Mouse (Mus musculus) kidney, postnatal 25 days (tissue): ENCODE data around the gene 4921504E06Rik.

ENCODE experiments used
- DNase-seq, 2 experiments: peaks; one replicate each; pipeline ENCODE4 v3.0.0; 2021; ENCODE audit warnings: mixed read lengths in 2 of 2

Gene 4921504E06Rik

DNA sequence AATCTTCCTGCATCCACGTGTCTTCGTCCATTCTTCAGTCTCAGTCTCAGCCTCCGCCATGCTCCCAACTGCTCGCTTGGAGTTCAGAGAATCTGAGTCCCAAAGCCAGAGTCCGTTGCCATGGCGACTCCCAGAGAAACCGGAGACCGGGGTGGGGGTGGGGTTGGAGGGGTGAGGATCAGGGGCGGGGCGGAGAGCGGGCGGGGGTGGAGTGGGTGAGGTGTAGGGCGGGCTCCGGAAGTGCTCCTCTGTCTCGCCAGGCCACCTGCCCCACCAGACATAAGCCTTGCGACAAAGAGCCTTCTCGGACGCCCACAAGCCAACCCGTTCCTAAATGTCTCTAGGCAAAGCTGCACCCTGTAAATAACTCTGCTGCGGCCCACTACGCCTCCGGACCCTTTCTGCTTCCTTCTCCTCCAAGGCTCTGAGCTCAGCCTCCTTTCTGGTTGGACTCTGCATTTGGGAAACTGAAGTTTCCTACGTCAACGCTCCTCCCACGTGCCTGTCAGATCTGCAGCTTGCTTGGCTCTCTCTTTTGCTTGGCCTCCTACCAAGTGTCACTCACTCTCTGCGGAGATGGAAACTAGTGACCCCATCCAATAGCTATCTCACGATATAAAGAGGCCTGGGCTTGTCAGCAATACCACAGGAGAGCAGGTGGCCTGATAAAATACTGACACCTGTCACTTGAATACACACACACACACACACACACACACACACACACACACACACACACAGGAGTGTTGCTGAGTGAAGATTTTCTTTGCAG is at the start of gene 4921504E06Rik:
TSS of gene 4921504E06Rik (minus strand) at position 94 of the 772 bp plus-strand sequence.
- DNase-seq, result peak; percentile 93 to 94

DNA sequence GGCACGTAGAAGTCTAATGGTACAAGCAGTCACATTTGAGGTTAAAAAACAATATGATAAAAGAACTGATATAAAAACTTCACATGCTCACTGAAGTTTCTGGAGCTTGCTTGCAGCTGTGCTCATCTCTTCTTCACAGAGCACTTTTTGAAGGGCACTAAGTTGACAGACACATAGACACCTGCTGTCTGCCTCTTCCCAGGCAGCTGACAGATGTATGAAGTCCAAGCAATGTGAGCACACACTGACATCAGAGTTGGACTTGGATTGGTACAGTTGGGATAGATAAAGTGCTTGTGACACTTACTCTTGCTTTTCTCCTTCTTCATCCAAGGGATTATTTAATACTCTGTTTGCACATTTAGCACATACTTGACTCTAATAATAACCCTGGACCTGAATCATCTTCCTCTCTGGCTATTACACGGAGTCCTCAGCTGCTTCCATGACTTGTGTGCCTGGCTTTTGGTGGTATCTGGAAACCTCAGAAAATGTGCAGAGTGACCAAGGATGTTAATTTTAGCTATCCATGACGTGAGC is 47.7 kb upstream of the 4921504E06Rik start:
- DNase-seq, result no peak

DNA sequence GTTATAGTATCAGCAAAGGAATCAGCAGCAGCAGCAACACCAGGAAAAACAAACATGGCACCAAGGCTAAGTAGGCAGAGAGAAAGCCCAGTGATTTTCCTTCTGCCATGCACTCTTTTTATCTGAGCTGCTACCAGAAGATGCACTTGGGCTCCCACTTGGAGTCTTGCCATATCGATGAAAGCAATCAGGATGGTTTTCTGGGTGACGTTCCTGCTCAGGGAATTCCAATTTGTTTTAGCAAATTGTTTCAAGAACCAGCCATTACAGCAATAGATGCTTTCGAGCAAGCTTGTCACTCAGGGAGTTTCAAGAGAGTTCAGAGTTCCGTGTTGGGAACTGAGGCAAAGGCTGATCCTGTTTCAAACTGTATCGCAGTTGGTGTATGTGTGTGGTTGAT is 47.1 kb upstream of the 4921504E06Rik start:
- DNase-seq, result no peak

DNA sequence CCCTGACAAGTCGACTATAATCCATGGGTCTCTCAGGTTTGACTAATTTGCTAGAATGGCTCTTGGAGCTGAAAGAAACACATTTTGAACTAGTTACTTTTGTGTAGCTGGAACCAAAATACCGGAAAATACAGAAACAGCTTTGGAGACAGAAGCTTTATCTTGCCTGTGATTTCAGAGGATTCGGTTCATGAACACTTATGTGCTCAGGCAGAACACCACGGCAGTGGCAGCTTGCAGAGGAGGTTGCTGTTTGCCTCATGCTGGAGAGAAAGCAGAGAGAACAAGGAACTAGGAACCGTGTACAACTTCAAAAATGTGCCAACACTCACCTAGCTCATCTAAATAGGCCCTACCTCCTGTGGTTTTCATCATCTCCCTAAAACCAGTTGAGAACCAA is 46.1 kb upstream of the 4921504E06Rik start:
- DNase-seq, result no peak

DNA sequence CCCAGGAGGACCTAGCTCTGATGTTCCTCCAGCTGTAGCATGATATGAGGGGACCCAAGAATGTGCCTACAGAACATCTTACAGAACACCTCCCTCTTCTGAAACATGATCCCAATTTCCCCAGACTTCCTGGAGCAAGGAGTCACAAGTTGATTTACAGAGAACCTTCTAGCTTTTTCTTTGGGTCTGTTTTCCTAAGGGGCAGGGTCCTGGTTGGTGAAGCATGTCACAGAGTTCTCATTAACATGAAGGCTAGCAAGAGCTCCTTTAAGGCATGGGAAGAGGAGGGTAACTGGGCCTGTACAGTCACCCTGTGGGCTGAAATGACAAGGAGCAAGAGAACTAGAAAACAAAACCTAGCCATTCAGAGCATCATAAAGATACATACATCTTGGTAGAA is 43.3 kb upstream of the 4921504E06Rik start:
- peak in 1 of 2 experiments; percentile 3 for DNase-seq

DNA sequence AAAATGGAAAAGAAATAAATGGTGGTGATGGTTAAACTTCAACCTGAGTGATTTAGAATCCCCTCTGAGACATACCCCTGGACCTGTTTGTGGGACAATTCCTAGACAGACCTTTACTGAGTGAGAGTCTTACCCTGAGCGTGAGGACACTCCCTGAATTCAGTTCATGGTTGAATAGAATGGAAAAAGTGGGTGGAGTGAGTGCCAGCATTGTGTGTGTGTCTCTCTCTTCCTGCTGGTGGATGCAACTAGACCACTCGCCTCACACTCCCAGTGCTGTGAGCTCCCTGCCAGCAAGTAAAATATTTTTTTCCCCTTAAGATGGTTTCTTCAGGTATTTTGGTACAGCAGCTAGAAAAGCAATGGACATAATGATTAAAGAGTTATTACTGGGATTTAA is 42.7 kb upstream of the 4921504E06Rik start:
- no peak for DNase-seq

DNA sequence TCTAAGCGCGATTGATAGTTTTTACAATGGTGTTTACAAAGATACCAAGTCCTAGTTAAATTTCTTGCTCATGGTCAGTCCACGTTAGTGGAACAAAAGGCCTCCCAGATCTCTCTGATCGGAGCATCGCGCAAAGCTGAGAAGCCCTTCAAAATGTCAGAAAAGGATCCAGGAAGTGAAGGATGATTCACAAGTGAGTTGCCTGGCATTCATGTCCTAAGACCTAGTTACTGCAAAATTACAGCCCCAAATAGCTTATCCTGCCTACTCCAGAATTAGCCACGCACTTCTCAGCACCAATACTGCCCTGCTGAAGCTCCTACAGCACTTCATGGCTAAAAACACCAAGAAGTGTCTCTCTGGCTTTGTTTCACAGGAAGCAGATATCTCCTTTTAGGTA is 41.1 kb upstream of the 4921504E06Rik start:
- no peak for DNase-seq

DNA sequence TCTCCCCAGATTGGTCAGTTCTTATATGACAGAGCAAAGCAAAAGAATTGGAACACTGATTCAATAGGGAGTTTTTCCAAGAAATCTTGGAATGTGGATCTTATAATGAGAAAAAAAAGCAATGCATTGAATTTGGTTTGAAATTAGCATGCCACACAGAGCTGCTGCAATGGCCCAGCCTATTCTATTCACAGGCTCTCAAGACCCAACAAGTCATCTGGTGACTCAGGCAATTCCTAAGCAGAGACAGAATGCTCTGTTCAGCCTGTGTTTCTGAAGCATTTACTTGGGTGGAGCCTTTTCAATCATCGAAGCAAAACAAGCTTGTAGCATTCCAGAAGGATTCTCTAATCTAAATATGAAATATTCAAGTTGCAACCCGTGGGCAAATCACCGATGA is 26.1 kb upstream of the 4921504E06Rik start:
- no peak for DNase-seq

DNA sequence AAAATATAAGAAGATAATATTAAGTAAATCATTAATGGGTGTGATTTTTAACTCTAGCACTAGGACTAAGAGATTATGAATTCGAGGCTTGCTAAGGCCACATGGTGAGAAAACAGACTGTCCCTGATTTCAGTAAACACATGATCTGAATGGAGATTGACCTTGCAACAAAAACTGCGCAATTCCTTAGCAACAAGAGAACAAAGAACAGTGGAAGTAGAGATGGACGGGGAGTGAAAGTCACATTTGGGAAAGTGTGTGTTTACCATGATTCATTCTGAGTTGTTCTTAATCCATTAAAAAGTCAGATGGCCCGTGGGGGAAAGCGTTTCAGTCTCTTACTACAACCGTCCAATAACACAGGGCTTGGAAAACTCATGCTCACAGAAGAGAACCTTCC is 25.5 kb upstream of the 4921504E06Rik start:
- DNase-seq, result no peak

DNA sequence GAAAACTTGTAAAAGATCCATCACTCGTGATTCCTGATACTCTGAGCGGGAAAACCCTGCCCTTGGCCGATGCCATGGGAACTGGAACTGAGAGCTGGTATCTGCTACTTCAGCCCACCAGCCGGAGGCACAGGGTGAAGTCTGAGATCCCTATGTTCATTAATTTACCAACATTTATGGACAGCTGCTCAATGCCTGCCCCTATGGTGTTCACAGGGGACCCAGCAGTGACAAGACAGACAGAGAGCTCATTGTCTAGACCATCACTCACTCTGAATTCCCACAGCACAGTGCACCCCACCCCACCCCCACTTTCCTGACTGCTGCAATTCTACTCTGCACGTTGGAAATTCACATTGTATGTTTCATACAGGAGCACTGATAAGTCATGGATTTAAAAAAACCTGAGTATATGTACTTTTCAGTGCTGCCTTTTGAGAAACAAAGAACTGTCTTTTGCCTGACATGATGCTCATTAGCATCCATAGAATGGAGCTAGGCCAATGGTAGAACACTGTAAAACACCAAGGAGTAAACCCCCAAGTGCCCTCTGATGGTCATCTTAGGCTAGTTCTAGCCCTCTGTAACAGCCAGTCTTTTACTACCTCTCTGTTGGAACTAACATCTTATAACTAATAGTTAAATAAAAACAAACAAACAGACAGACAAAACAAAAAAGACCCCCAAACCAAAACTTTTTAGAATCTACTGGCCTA is 8.6 kb upstream of the 4921504E06Rik start:
- no peak for DNase-seq

DNA sequence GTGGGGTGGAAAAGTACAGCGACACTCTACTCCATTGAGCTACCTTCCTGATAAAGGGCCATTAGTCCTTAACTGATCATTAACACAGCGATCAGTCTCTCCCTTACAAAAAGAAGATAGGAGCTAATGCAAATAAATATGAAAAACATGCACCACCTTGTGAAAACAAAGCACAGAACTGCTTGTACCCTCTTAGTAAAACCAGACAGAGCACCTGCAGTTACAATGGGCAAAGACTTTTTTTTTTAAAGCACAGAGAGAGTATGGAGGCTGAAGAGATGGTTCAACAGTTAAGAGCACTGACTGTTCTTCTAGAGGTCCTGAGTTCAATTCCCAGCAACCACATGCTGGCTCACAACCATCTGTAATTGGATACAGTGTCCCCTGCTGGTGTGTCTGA is 6.9 kb upstream of the 4921504E06Rik start:
- DNase-seq, result no peak

DNA sequence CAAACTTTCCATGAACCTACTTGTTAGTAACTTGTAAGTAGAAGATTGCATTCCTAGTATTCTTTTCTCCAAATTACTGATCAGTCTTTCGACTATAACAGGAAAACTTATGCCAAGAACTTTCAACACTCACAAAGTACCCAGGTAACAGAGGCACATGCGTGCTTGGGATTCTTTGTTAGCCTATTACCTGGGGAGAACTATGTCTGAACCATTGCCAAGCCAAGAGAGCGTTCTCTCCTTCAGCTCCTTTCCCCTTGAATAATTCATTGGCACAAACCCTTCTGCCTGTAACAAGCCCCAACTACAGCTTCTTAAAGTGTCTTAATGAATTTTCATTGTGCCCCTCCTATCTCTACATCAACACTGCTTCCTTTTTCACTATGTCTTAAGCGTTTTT is 6.4 kb upstream of the 4921504E06Rik start:
- peak; percentile 35 to 54 for DNase-seq

DNA sequence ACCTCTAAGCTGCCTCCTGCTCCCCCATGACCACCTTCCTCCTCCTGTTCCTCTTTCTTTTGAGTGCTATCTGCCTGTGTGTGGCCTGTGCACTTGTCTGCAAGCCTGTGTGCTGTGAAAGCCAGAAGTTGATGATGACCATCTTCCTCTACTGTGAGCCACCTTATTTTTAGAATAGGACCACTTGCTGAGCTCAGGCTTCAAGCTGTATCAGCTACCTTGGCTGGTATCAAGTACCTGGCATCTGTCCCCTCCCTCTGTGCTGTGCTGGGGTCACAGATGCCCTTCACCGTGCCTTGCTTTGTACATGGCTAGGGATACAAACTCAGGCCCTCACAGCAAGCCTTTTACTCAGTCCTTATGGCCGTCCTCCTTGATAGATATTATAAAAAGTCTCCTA is 2.3 kb downstream of the 4921504E06Rik start:
- DNase-seq, result no peak

DNA sequence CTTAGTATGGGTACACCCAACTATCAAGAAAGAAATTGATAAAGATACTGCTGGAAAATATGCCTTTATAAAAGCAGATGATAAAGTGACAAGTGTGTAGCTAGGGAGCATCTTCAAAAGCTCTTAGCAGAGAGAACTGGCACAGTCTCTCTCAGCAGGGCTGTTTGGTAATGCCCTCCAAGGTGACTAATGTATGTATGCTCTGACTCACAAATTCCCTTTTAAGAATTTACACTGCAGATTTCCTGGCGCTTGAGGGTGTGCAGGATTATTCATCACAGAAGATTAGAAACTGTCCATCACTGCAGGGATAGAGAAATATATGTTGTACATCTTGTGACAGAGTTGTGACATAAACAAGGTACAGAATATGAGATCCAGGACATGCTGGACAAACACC is 12.8 kb downstream of the 4921504E06Rik start:
- no peak for DNase-seq

DNA sequence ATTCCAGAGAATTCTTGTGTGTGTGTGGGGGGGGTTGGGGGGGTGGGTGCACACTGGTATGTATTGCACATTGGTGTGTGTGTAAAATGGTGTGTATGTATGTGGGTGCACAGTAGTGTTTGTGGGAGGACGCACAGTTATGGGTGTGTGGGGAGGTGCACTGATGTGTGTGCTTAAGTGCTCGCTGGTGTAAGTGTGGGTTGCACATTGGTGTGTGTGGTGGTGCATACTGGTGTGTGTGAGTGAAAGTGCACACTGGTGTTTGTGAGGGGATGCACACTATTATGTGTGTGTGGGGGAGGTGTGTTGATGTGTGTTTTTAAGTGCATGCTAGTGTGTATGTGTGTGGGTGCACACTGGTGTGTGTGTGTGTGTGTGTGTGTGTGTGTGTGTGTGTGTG is 24.3 kb downstream of the 4921504E06Rik start:
- DNase-seq, result no peak

DNA sequence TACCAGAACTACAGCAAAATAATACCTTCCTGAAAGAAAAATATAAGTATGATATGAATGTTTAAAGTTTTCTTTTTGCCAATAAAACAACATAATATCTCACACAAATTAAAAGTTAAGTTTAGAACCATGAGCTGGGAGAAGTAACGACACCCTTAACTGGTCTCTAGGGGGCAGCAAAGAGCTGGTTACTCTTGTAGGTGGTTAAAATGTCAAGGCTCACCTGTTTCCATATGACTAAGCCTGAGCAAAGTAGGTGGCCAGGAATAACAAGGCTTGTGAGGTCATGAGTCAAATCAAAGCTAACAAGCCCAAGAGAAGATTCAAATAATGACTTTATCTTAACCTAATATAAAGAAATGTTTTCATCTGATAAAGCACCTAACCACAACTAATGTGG is 24.9 kb downstream of the 4921504E06Rik start:
- DNase-seq, result peak; percentile 48 to 76

DNA sequence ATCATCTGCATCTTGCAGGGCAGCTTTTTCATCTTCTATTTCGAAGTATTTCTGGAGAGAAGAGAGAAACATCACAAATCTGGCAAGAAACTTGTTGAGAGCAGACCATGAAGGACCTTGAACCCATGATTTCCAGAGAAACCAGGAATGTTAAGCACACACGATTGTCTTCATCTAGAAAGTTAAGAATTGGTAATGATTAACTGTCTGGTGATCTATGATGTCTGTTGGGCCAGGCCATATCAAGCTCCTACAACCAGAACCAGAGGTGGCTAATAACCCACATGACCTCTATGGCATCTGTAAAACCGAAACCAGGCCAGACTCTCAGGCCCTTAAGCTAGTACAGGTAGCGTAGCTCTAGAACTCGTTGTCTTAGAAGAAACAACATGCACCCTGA is 29.6 kb downstream of the 4921504E06Rik start:
- peak in 1 of 2 experiments; percentile 43 for DNase-seq

DNA sequence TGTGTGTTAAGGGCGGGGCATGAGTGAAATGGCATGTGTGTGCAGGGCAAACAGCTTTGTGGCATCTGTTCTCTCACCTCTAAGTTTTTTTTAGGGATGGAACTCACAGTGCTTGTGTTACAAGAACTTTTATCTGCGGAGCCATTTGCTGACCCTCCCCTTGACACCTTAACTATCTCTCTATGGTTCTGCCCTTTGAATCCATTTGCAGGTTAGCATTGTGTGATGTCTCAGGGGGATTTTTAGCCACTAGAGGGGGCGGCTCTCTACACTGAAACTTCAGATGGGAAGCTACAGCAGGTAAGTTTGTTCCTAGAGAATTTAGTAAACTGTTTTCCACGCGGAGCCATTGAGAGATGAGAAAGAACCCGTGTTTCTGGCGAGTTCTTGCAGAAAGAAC is 32.1 kb downstream of the 4921504E06Rik start:
- DNase-seq, result peak in 1 of 2 experiments; percentile 62

DNA sequence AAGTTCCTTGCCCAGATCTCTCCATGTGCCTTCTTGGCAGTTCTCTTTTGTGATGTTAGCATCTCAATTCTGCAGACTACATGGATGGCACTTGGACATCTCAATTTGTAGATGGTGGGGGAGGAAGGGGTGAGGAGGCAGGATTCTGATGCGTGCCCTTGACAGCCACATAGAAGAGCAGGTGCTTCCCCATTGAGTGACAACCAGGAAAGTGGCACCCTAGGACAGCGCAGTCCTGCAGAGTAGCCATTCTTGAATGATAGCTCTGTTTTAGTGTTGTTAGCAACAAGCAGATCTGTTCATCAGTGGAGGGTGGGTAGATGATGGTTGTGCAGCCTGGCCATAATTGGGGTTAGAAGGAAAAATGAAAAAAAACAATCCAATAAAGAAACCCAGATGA is 33.1 kb downstream of the 4921504E06Rik start:
- no peak for DNase-seq

DNA sequence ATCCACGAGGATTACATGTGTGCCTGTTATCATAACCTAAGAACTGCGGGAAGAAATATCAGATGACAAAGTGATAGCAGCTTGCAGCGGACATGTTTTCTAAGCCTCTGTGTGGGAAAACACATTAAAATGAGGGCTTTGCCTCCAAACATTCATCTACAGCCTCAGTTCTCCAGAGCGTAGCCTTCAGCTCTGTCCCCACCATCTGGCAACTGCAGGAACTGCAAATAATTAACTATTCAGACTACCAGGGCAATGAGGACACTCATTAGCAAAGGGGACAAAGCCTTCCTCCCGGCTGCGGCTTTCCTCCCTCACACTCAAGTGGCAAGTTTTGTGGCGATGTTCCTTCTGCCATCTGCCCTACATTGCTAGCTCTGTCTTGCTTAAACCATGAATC is 33.9 kb downstream of the 4921504E06Rik start:
- DNase-seq, result peak; percentile 50 to 80

DNA sequence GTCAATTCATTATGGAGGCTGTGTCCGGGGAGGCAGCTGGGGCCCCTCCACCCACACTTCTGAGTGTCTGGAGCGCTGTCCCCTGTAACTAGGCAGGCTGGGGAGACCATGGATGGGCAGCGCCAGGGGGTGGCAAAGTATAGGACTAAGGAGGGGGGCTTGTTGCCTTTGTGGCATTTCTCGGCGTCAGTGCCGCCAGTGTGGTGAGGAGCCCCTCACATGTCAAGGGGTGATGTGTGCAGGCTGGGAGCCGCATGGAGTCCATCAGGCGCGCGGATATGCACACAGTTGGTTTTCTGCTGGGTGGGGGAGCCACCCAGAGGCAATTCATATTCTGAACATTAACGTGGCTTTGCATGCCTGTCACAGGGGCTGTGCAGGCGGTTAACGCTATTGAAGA is 35.8 kb downstream of the 4921504E06Rik start:
- DNase-seq, result no peak

DNA sequence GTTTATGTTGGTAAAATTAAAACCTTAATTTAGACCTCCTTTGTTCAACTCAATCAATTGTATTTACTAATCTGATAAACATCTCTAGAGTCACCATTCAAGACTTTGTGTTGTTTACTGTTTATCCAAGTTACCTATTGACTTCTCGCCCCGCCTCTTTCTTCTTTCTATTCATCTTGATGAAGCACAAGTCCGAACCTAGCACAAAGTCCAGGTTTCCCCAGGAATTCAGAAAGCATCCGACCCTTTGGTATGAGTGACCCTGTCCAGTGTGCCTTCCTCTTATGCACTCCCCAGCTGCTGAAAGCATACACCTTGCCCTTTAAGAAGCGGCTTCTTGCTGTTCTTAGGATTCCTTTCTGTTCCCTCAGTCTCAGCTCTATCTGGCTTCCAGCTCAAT is 41.3 kb downstream of the 4921504E06Rik start:
- peak; percentile 49 to 58 for DNase-seq

DNA sequence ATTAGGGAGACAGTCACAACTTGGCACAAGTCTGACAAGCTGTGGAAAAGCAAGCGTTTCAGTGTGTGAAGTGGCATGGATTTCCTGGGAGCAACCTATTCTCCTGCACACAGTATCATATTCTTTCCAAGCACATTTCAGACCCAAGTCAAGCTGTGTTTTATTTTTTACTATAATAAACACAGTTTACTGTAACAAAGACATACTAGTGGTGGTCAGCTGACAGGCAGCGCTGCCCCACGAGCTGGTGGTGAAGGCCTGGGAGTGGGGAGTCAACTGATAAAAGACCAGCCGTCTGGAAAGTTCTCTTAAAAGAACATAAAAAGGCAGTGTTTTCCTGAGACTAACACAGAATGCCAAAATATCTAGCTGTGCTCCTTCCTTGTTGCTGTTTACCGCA is 42.7 kb downstream of the 4921504E06Rik start:
- no peak for DNase-seq

DNA sequence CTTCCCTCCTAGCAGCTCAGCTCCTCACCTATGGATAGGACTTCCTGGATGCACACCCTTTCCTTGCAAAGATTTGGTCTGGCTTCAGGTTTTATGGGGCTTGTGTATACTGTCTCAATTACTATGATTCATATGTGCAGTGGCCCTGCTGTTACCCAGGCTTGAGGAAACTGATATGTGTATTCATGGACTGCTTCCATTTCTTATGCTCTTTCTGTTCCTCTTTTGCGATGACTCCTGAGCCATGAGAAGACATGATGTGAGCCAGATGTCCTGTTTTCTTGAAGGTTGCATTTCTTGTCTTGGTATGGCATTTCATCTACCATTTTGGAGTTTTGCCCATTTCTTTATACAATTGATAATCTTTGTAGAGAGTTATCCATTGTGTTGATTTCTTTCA is 48.0 kb downstream of the 4921504E06Rik start:
- no peak for DNase-seq
